Mouse (Mus musculus): ENCODE results near the gene Ppp1r14d. TPM values are rescaled to one million over a fixed set of nuclear protein-coding genes. Genes with fewer than 3 reads are reported as not detected.
A peak's percentile ranks its signal among the peaks of the same experiment; 100 is the strongest.

The Ppp1r14d gene
- not detected for total RNA-seq (2021)
- long read RNA-seq, experiment 1: 0 reads
- long read RNA-seq, experiment 2: 0 reads

GRCm38 (mm10) chr2:119229775-119230704 is at the start of gene Ppp1r14d:
TSS of gene Ppp1r14d (minus strand) at chr2:119229906.
- DNase-seq: no peak

- DNase-seq: no peak
Observed at GRCm38 (mm10) chr2:119277810-119278209, 48.1 kb upstream of the Ppp1r14d start.

GRCm38 (mm10) chr2:119276926-119277325 is 47.2 kb upstream of the Ppp1r14d start:
- no peak for DNase-seq

GRCm38 (mm10) chr2:119274126-119274525 is 44.4 kb upstream of the Ppp1r14d start:
- DNase-seq: peak in 1 of 2 experiments; percentile 36

- DNase-seq: peak; percentile 60 to 77
Observed at GRCm38 (mm10) chr2:119270643-119271331, 41.1 kb upstream of the Ppp1r14d start, which contains the start of gene Rhov. TSS of gene Rhov (minus strand) at chr2:119271272.

- no peak for DNase-seq
Observed at GRCm38 (mm10) chr2:119270286-119270642, 40.6 kb upstream of the Ppp1r14d start.

- DNase-seq: no peak
Observed at GRCm38 (mm10) chr2:119263813-119264212, 34.1 kb upstream of the Ppp1r14d start.

GRCm38 (mm10) chr2:119262978-119263377 is 33.3 kb upstream of the Ppp1r14d start:
- DNase-seq: peak; percentile 92 to 95

- no peak for DNase-seq
Observed at GRCm38 (mm10) chr2:119261326-119261725, 31.6 kb upstream of the Ppp1r14d start.

- no peak for DNase-seq
Observed at GRCm38 (mm10) chr2:119260518-119260917, 30.8 kb upstream of the Ppp1r14d start.

- no peak for DNase-seq
Observed at GRCm38 (mm10) chr2:119254976-119255375, 25.3 kb upstream of the Ppp1r14d start.

- peak; percentile 89 to 94 for DNase-seq
Observed at GRCm38 (mm10) chr2:119250826-119251478, 21.2 kb upstream of the Ppp1r14d start.

- DNase-seq: no peak
Observed at GRCm38 (mm10) chr2:119250377-119250776, 20.7 kb upstream of the Ppp1r14d start.

GRCm38 (mm10) chr2:119249592-119250061 is 19.9 kb upstream of the Ppp1r14d start:
- DNase-seq: no peak

- DNase-seq: no peak
Observed at GRCm38 (mm10) chr2:119247904-119248303, 18.2 kb upstream of the Ppp1r14d start.

- no peak for DNase-seq
Observed at GRCm38 (mm10) chr2:119245246-119245645, 15.5 kb upstream of the Ppp1r14d start.

- no peak for DNase-seq
Observed at GRCm38 (mm10) chr2:119242548-119242947, 12.8 kb upstream of the Ppp1r14d start.

- DNase-seq: no peak
Observed at GRCm38 (mm10) chr2:119240819-119241186, 11.1 kb upstream of the Ppp1r14d start.

- DNase-seq: no peak
Observed at GRCm38 (mm10) chr2:119240075-119240818, 10.5 kb upstream of the Ppp1r14d start.

GRCm38 (mm10) chr2:119238671-119239070 is 9.0 kb upstream of the Ppp1r14d start:
- DNase-seq: no peak

GRCm38 (mm10) chr2:119237871-119238220 is 8.1 kb upstream of the Ppp1r14d start:
- DNase-seq: peak; percentile 21 to 30

All from adrenal gland, postnatal 36 days (tissue).